Mouse (Mus musculus) urinary bladder, postnatal 14 days (tissue): ENCODE measurements around the gene Serinc5.
"Not testable (repeated sequence)": the region's sequence is repeated elsewhere in the genome, so short reads cannot be mapped to it uniquely, and the experiment has no call there.

Experiments used
- DNase-seq: peaks from one replicate; pipeline ENCODE4 v3.0.0; 2021; ENCODE audit warnings: low spot score

Serinc5 gene

DNA sequence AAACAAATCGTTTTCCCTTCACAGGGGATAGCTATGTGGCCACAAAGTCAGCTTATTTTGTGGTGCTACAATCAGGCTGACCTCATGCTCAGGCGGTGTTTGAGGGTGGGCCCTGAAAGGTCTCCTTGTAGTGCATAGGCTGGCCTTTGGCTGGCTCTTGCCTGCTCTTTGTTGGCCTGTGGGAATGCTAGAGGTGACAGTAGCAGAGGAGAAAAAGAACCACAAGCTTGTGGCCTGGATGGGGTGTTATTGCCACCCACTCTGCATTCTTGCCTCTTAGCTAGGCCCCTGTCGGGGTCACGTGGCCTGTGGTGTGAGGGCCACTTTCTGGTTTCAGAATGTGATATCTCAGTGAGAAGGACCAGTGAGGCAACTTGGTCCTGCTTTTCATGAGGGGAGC, 54.1 kb downstream of the Serinc5 start:
- DNase-seq, result no peak

DNA sequence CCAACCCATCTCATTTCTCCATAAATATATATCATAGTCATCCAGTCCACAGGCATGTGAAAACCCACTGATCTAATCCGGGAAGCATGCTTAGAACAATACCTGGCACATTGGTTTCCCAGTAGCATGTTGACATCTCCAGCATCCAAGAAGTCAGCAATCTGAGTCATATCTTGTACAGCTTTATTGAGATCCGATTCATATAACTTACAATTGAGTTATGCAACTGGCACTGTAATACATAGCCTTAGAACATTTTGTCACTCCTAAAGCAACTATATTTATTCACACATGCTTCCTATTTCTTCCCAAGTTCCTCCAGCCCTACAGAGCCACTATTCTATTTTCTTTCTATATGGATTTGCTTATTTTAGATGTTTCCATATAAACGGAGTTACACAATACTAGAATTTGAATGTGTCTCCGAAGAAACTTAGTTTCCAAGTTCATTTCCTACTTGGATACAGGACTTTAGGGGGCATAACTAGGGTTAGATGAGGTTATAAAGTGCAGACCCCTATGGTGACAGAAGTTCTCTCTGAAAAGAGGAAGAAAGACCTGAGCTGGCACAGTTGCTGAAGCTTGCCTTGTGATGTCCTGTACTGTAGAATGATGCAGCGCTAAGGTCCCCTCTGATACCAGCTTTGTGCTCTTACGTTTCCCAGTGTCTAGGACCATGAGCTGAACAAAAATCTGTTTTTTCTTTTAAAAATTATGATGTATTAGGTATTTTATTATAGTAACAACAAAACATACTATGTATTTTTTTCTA, 57.5 kb downstream of the Serinc5 start:
- no peak for DNase-seq

DNA sequence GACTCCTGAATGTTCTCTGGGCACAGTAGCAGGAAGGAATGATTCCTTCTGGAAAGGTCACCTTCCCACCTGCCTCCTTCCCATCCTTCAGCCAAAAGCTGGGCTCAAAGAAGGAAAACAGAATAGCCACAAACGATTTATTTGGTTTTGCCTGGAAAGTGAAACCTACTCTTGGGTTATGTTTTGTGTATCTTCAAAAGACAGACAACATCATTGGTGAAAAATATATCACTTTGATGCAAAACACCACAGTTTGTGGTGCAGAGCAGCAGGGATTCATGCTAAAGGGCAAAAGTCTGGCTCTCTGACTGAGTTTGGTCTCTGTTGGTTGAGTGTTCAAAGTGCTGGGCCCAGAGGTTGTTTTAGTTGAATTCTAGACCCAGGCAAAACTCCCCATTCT, 60.8 kb downstream of the Serinc5 start:
- DNase-seq, result no peak

DNA sequence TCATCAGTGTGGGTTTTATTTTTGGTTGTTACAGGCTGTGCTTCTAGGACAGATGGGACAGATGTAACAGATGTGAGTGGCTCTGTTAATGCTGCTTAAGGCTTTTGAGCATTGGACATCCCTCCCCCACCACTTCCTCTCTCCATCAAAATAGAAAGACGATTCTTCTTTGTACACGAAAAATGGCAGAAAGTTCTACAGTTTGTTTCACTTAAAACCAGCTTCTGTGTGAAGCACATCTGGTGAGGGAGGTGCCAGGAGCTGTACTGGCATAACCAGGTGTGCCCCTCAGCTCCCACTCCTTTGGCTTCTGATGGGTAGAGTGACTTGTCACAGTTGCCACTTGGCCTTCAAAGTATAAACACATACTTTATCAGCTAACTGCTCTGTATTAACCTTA, 63.8 kb downstream of the Serinc5 start:
- no peak for DNase-seq

DNA sequence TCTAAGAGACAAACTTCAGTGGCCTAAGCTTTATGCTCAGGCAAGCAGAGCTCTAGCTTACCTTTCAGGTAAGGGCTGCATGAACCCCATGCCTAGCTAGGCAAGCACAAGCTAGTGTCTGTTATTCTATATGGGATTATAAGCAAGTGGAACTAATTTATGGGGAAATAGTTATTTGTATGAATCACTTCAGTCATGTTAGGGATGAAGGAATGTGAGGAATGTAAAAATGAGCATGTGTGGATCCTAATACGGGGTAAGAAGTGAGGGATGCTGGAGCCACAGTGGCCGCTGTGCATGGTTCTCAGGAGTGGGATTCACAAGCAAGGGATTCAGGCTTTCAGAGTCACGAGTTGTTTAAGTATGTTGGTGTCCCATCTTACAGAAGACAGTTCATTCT, 64.4 kb downstream of the Serinc5 start:
- DNase-seq, result no peak

DNA sequence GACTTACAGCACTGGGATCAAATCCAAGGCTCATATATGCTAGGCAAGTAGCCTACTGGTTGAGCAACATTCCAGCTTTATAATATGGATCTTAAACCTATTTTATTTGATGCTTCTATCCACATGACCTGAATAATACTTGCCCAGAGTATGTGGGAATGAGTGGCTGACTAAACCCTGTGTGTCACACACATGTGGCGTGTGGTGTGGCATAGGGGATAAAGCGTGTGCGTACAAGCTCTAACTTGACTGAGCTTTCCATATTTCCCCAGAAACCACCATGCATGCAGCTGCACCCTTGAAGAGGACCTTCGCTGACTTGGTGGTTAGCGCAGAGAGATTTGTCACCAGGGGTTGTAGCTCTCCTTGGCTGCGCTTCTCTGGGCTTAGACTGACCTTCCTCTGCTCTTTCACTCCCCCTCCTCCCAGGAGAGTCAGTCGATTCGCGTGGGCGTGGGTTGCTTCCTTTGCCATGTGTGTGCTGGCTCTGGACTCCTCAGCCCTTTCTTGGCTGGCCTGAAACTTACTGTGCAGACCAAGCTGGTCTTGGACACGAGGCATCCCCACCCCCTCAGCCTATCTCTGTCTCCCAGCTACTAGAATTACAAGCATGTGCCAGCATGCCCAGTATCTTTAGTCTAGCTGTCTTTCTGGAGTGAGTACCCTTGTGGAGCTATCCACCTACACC, 65.2 kb downstream of the Serinc5 start:
- DNase-seq, result peak; percentile 31

DNA sequence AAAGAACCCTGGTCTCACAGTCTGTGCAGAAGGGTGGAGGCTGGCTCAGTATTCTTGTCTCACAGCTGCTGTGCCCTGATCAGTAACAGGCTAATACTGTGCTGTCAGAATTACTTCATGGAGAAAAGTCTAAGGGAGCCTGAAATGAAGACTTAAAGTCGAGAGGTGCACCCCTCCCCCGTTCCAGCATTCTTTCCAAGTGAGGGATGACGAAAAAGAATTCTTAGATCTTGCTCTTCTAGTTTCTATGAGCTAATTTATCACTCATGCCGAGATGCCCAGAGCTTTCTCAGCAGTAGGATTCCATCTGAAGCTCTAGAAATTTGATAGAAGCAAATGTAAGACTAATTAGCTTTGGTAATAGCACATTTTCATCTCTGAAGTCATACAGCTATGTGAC, 66.8 kb downstream of the Serinc5 start:
- peak; percentile 14 for DNase-seq

DNA sequence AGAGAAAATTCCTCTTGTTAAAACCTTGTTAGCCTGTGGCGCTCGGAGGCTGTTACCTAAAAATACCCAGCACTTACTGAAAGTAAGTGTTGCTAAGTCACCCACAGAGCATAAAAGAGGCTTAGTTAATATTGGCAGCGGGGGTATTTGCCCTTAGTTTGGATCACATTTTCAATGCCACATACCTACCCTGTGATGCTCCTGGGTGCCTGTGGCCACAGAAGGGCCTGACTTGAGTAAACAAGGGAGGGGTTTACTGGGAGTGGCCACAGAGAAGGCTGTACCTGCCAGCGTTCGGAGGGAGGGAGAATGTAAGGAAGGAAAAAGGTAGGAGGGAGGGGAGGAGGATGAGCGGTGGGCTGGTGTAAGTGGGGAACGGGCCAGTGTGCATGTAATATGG, 68.8 kb downstream of the Serinc5 start:
- no peak for DNase-seq

DNA sequence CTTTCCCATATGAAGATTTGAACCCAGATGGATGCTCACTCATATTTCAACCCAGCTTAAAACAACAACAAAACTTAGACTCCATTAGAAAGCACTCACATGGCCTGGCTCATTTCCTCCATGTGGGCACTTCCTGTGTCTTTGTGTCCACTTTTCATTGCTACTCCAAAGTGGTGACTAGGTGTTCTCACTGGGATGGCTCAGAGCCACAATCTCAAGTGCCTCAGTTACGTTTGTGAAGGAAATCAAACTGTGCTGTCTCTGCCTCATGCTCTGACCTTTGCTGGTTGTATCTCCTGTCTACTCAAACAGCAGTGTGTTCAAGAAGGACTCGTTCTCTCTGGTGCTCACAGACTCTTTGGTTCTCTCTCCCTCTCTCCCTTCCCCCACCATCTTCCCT, 70.7 kb downstream of the Serinc5 start:
- no peak for DNase-seq

DNA sequence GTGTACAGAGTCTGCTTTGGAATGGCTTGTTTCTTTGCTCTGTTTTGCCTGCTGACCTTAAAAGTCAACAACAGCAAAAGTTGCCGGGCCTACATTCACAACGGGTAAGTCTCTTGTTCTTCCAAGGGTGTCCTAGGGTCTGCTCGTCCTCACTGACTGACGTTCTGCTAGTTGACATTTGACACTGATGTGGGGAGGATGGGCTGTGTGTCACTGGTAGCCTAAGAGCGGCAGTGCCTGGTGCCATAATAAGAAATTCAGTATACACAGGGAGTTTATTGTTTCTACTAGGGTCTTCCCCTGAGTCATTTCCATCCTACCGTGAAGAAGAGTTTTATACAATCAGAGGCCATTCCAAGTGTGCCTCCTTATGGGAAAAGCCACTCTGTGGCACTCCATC, 71.9 kb downstream of the Serinc5 start:
- no peak for DNase-seq

DNA sequence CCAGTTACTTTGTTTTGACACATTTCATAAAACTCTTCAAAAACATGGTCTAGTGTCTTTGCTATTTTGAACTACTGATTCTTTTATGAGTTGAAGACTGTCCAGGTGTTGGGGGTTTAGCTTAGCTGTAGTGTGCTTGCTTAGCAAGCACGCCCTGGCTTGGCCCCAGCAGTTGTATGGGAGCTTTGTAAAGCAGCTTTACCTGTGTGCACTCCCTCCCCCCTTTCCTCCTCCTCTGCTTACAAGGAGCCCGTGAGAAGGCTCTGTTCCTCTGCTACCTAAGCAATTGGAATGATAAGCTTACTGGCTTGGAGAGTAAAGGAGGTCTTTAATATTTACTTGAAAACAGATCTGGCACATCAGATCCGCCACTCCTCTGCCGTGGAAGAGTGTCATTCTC, 72.6 kb downstream of the Serinc5 start:
- DNase-seq, result no peak

DNA sequence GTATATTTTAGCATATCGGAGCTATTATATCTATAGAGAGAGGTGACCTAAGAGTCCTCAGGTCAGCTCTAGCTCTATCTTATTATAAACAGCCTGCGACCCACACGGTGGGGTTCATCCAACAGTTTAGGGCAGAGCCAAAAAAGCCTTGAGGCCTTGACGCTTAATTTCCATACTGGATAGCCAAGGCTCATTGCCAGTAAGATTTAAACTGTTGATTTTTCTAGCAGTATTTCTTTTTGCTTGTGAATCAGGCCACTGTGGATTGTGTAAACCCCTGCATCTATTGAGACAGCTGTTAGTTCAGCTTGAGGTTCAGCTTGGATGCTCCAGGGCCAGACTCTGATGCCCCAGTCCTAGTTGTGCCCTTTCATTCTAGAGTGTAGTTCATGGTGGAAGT, 73.4 kb downstream of the Serinc5 start:
- DNase-seq, result no peak

DNA sequence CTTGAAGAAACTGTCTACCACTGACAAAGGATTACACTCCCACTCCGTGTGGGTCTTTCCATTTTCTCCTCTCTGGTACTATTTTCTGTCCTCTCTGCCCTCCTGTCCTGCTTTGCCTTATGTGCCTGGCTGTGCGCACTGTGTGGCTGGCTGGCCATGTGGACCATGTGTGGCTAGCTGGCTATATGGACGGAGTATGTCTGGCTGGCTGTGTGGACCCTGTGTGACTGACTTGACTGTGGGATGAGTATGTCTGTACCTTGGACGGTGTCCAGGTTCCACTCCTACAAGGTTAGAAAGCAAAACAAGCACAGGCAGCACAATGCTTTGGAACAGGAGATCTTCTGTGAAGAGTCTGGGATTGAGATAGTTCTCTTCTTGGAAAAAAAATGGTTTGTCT, 74.4 kb downstream of the Serinc5 start:
- no peak for DNase-seq

DNA sequence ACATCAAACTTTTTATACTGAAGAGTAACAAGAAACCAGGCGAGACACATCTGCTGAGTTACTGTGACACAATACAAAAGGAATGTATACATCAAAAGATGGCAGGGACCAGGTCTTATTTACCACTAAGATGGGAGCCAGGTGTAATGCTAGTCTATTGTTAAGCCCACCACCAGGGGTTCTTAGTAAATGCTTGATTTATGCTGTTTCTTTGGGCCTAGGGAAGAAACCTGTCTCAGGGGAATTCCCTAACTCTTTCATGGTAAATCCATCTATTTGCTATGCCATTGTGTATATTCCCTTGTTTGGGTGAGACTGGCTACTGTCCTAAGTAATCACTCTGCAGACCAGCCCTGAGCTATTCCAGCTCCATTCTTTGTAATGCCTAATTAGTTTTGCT, 76.3 kb downstream of the Serinc5 start:
- not testable (repeated sequence) for DNase-seq

DNA sequence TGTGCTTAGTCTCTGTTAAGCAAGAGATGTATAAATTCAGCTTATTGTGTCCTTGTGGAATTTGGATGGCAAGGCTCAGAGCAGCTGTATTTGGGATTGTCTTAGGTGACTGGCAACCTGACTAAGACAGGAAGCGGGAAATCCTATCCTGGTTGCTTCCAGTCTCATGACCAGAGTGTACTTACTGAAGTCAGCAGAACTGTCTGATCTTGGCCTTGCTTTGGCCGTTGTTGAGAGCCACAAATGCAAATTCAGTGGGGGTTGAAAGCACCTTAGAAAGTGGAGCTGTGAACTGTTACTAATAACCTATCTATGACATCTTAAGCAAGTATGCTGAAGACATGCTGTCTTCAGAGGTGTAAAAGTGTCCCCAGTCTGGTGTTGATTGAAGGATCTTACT, 78.2 kb downstream of the Serinc5 start:
- no peak for DNase-seq

DNA sequence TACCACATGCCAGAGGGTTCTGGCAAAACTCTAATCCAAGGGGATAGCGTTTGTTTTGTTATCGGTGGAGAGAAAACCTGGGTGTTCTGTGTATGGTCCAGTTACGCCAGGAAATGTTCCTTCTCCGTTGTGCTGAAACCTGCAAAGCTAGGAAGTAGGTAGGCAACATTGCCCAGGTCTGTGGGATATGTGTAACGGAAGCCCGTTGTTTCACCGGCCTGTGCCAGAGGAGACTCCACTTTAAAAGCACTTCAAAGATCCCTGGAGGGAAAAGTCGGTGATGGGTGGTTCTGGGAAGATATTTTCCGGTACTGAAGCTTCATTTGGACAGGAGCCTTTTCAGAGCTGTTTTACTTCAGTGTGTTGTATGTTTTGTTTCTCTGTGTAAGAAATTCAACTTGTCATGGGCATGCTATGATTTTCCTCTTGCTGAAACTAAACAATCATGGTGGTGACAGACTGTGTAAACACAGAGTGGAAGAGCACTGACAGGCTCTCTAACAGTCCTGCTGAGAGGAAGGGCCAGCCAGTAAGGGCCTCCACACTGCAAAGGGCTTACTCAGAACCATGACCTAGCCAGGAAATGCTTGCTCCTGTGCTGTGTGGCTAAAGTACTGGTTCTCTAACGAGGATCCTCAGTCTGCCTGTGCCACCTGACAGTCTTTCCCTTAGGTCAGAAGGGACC, 83.1 kb downstream of the Serinc5 start:
- no peak for DNase-seq

DNA sequence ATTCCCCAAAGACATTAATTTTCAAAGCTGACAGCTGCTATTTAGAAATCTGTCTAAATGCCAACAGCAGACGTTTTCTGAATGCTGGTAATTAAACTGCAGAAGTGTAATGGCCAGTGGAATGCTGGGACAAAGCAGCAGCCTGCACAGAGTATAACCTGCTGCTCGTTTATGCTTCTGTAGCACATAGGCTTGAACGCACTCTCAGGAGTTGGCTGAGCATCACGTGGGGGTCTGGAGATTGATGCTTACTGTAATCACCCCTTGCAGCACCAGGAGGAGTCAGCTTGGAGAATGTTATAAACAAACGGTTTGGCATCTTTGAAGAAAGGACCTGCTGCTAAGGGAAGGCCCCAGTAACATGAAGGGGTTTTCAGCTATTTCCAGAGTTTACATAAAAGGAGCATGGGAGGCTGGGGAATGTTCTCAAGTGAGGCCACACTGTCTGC, 85.6 kb downstream of the Serinc5 start:
- DNase-seq, result no peak

DNA sequence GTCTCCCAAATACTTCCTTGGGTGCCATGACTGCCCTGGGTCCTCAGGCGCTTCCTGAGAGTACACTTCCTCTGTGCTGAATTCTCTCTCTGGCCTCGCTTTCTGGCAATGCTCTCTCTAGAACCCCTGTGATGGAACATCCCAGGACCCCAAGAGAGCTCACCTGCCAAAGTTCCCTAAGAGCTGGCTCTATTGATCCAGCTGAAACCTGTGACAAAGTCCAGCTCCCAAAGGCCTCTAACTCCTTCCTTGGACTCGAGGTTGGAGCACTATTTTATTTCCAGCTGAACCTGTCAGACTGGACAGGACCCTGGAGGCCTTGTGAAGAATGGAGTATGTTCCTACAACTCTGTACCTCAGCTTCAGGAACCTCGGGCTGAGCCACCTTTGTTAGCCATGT, 86.2 kb downstream of the Serinc5 start:
- no peak for DNase-seq

DNA sequence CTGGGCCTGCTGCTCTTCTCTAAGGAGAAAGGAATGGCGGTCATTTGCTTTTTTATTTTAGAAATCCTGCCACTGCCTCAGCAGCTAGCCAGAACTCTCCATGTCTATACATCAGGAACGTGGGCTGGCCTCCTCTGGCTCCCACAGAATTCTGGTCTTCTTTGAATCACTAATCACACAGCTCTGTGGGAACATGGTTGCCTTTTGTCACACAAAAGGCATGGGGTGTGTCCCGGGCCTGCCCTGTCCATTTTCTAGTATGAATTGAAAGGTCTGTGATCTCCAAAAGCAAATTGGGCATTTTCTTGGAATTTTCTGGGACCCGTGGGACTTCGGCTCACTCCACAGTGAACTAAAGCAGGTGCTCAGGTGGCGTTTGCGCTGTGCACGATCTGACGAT, 87.9 kb downstream of the Serinc5 start:
- no peak for DNase-seq

DNA sequence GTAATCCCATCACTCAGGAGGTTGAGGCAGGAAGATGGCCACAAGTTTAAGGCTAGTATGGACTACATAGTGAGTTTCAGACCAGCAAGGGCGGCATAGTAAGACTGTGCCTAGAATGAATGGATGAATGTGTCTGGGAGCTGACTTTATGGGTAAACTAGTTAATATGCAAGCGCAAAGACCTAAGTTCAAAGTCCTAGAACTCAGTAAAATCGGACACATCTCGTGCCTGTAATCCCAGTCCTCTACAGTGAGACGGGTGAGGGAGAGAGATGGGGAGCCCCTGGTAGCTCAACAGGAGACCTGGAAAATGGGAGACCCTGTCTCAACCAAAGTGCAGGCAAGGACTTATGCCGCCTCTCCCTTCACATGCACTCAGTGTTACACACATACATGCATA, 88.5 kb downstream of the Serinc5 start:
- no peak for DNase-seq

DNA sequence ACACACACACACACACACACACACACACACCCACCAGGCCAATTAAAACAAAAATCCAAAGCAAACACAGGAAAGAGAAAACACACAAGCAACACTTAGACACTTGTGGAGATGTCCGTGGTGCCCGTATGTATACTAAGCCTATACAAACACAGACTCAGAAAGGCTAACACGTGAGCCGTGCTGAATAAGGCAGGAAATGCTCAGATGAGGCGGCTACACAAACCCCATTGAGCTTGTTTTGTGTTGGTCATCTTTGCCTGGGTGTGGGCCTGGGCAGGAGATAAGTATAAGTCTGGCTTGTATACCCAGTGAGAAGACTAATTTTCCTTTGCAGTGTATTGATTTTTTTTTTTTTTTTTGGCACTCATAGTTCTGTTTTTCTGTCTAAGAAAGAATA, 91.1 kb downstream of the Serinc5 start:
- no peak for DNase-seq

DNA sequence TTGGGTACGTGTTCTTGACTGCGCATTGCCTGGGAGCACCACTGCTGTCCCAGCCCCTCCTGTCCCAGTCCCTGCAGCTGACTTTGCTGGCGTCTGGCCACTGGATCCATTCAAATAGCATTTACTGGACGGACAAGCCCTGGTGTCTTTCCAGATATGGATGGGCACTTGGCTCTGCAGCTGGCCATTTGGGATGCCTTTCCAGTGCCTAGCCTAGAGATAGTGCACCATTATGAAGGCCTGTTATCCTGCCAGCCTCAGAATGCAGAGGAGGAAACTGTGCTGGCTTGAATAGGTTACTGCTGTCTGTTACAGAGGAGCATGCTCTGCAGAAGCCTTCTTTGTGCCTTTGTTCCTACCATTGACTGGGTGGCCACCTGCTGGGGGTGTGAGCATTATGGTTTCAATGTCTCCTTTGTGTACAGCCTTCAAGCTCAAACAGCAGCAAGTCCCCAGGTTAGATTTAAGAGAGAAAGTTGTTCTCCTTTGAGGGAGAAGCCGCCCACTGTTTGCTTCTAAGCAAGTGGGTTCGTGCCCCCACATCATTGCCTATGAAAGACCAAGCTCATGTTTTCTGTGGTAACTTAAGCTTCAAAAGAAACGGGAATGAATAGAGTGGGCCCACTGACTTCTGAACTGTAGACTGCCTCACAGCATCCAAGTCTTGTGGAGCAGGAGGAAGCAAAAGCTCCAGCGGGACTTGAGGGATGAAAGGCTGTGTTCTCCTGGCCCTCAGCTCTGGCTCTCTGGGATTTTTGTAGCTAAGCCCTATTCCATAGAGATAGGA, 92.5 kb downstream of the Serinc5 start:
- DNase-seq, result no peak
